Mouse (Mus musculus) inflammation-experienced regulatory T-cells (primary cell): ENCODE results near the gene Gm14327. TPM values are rescaled to one million over a fixed set of nuclear protein-coding genes. Genes with fewer than 3 reads are reported as not detected.

Experiments used
- polyA plus RNA-seq, 2 experiments: library from polyadenylated mRNA; unstranded; fragments of 100-300 nt; shearing (Covaris generic); gene quantifications; one replicate each; pipeline ENCODE4 v1.2.1; 2017

Gene Gm14327
- polyA plus RNA-seq: under 1 TPM; 0.61 to 0.71 TPM

DNA sequence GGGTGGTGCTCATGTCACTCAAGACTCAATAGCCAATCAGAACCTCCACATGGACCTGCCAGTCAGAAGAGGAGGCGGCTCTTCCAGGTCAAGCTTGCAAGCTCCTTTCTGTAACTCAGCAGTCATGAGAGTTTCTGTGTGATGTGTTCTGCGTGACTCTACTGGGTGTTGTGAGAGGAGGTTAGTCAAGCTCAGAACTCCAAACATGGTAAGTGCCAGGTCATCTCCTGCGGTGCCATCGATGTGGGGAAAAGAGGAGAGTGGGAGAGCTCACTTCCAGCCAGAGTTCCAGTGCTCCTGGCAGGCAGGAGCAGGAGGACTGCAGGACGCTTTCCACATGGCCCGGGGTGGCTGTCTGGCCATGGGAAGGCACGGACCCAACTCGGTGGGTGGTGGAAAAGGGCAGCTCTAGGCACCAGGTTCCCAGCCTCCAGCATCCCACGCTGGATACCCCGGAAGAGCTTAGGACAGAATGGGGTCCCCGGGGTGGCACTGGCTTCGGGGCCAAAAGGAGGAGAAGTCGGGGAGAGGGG lies at the start of gene Gm14327:
Gene Gm14327, plus strand, starts transcription at position 51 of the 533 bp plus-strand sequence.

DNA sequence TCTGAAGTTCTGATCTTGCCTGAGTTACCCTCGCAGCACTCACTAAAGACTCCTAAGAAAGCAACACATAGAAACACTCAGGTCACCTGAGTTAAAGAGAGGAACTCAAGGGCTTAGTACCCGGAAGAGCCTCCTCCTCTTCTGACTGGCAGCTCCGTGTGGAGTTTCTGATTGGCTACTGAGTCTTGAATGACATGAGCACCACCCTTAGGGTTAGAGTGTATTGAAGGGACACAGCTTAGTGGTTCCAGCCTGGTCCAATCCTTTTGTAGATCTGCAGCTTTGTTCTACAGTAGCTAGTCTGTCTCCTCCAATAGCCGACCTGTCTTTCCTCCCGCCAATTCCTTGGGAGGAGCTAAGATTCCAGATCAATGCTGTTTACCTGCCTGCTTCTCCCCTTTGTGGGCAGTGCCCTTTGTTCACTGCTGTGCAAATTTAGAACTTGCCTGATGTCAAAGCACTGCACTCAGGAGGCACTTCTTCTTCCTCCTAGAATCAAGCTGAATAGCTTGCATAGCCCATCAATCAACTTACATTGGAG lies 28.7 kb downstream of the Gm14327 start, which contains the start of gene Zfp972:
Gene Zfp972, minus strand, starts transcription at position 51 of the 541 bp plus-strand sequence.

Other genes starting within 250 kb of the Gm14327 start
- gene Gm14322, start 137.8 kb upstream of the Gm14327 start, polyA plus RNA-seq: 1 to 10 TPM in 1 of 2 experiments, not detected in 1; 1.0 TPM
- 10 to 100 TPM; 11.9 to 13.7 TPM for gene Gm14325, start 56.8 kb upstream of the Gm14327 start, polyA plus RNA-seq
- not detected for gene Zfp972, start 28.5 kb downstream of the Gm14327 start, polyA plus RNA-seq
- 10 to 100 TPM in 1 of 2 experiments, 1 to 10 TPM in 1; 7.0 to 12.8 TPM for gene Gm14326, start 60.2 kb downstream of the Gm14327 start, polyA plus RNA-seq
- gene Zfp971, start 126.2 kb downstream of the Gm14327 start, polyA plus RNA-seq: 1 to 10 TPM; 8.5 to 9.0 TPM
- 10 to 100 TPM; 10.9 to 16.3 TPM for gene Zfp931, start 181.4 kb downstream of the Gm14327 start, polyA plus RNA-seq
- under 1 TPM; 0.24 to 0.49 TPM for gene Phactr3, start 221.9 kb downstream of the Gm14327 start, polyA plus RNA-seq